Mouse (Mus musculus): Measurements from ENCODE around the gene Vmn2r87.
"Not testable (repeated sequence)": the region's sequence is repeated elsewhere in the genome, so short reads cannot be mapped to it uniquely, and the experiment has no call there.

Vmn2r87 gene

DNA sequence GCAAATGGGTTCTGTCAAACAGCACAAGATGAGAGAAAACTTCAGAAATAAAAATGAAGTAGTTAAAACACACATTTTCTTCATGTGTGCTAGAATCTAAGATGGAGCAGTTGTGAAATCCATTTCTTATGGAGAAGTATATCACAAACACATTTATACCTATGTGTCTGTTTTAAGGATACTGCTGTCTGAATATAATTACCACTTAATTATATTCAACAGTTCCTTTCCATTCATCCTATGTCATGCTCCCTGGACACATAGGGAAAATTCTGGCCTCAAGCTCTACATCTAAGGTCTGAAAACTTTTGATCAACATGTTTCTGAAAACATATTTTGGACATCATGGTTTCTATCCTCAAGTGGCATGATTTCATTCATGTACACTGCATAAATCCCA, at the start of gene Vmn2r87:
Gene Vmn2r87 (minus strand): TSS at position 101 of the 400 bp plus-strand sequence.
- DNase-seq, result no peak

DNA sequence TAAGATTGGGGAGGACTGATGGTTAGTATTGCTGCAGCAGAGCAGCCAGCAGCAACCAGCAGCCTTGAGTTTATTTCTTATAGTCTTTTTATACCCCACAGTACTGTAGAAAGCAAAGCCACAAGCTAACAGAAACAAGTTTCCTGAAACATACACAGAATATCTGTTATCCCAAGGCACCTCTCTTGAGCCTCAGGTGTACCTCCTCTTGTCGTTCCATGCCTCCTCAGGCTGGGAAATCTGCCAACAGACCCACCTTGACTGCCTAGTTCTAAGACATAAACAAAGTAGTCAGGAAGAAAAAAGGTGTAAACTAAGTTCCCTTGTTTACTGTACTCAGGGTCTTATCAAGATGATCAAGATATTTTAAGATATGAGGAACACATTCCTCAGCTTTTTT, 47.1 kb upstream of the Vmn2r87 start:
- not testable (repeated sequence) for DNase-seq

DNA sequence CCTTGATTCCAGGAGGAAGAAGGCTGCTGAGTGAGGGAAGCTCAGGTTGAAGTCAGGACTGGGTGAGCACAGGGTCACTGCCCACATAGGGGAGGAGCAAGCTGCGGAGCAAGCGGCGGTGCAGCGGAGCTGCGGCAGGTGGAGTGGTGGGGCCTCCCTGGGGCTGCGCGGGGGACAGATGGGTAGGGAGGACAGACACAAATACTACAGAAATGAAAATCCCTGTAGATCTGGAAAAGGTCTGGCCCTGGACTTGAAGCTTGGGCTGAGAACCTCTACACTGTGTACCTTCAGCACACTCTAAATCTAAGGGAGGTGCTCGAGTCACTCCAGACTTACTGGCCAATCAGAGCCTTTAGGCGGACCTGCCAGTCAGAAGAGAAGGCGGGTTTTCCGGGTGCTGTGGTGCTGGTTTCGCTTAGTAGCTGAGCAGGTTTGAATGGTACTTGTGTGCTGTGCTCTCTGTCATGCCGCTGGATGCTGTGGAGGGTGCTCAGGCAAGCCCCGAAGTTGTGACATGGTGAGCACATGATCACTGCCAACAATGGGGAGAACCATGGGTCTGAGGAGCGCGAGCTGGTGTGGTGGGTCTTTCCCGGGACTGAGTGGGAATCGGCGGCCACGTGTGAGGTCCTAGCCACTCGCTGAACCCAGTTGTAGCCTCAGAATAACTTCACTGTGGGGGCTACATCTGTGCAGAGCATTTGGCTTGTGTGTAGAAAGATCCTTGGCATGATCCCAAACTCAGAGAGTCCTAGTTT, 44.9 kb upstream of the Vmn2r87 start:
- peak; percentile 76 for DNase-seq

DNA sequence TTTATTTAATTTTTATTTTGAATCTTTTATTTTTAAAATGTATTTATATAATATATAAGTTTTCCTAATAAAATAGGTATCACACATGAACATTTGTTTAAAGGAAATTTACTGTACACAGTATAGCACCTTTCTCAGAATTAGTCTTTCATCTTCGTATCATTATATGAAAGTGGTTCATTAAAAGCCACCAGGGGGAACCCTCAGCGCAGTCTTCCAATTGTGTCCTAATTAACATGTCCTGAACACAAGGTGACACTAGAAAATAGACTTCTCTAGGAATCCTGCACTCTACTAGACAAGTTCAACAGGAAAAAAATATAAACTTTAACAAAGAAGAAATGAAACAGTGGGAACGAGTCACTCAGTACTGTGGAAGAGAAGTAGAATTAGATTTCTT, 38.9 kb upstream of the Vmn2r87 start:
- peak; percentile 52 for DNase-seq

DNA sequence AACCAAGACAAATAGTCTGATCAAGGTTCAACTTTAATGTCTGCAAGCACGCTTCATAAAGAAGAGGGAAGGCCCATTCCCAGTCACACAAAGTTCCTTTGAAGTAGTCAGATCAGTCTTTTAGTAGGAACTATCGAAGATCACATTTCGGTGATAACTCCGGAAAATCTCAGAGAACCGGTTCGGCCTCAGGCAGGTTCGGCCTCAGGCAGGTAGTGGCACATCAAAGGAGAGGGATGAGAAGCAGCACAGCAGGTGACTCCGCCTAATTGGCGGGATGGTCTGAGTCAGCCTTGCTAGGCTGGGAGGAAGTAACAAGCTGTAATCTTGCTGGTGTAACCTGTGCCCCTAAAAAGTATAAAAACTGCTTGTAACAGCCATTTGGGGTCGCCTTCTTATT, 30.7 kb upstream of the Vmn2r87 start:
- DNase-seq, result no peak

DNA sequence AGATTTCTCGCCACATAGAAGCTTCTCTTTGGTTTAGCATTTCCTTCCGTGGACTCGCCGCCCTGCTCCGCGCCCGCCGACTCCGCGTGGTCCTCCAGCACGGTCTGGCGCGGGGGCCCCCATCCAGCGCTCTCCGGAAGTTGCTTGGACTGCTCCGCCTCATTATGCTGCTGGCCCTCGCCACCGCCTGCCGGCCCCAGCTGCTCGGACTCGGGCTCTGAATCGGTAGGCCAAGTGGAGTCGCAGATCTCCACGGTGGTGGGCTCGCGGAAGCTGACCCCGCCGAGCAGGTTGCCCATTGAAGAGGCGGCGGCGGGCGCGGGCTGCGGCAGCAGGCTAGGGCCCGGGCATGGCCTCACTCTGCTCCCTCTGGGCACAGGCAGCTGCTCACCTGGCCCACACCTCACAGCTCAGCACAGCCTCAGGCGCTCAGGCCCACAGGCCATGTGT, 26.9 kb downstream of the Vmn2r87 start:
- peak; percentile 6 for DNase-seq

DNA sequence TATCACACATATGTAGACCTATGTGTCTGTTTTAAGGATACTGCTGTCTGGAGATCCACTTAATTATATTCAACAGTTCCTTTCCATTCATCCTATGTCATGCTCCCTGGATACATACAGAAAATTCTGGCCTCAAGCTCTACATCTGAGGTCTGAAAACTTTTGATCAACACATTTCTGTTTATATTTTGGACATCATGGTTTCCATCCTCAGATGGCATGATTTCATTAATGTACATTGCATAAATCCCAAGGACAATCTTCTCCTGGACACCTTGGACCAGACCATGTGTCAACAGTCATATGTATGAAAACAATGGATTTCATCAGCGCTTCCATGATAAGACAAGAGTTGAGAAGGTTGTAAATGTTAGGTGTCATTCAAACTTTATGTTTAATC, 41.2 kb downstream of the Vmn2r87 start, which contains the start of gene Vmn2r86:
Gene Vmn2r86 (minus strand): TSS at position 101 of the 400 bp plus-strand sequence.
- DNase-seq, result not testable (repeated sequence)

DNA sequence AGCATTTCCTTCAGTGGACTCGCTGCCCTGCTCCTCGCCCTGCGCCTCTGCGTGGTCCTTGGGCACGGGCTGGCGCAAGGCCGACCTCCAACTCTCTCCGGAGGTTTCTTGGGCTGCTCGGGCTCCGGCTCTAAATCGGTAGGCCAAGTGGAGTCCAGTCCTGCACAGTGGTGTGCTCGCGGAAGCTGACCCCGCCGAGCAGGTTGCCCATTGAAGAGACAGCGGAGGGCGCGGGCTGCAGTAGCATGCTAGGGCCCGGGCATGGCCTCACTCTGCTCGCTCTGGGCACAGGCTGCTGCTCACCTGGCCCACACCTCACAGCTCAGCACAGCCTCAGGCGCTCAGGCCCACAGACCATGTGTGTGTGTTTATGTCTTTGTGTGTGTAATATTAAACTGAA, 52.4 kb downstream of the Vmn2r87 start:
- DNase-seq, result peak; percentile 5

DNA sequence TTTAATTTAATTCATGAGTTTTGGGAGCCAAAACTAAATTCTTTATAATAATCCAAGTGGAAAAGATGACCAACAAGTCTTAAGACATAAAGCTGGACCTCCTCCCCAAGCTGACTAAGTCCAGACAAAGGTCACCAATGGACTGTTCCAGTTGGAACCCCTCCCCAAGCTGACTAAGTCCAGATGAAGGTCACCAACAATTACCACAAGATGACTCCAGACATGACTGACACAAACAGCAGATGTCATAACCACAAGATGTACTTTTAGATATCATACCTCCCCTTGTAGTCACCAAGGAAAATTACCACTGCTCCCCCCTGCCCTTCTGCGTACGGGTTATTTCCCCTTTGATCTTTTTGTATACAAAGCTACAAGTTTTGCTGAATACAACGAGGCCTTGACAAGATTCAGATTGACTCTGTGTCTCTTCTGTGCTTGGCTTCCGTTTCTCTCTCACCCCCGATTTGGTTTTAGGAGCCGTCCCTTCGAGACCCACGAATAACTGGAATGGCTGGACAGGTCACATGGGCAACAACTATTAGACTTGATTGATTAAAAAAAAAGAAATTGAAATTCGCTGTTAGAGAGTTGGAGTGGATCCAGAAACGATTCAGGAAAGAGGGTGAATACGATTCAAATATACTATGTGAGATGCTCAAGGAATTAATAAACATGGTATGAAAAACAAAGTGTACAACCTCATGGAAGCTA, 62.9 kb downstream of the Vmn2r87 start:
- not testable (repeated sequence) for DNase-seq

DNA sequence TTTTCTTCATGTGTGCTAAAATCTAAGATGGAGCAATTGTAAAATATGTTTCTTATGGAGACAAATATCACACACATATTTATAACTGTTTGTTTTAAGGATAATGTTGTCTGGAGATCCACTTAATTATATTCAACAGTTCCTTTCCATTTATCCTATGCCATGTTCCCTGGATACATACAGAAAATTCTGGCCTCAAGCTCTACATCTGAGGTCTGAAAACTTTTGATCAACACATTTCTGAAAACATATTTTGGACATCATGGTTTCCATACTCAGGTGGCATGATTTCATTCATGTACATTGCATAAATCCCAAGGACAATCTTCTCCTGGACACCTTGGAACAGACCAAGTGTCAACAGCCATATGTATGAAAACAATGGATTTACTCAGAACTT, 67.6 kb downstream of the Vmn2r87 start, which contains the start of gene Vmn2r85:
Gene Vmn2r85 (minus strand): TSS at position 101 of the 400 bp plus-strand sequence.
- not testable (repeated sequence) for DNase-seq

DNA sequence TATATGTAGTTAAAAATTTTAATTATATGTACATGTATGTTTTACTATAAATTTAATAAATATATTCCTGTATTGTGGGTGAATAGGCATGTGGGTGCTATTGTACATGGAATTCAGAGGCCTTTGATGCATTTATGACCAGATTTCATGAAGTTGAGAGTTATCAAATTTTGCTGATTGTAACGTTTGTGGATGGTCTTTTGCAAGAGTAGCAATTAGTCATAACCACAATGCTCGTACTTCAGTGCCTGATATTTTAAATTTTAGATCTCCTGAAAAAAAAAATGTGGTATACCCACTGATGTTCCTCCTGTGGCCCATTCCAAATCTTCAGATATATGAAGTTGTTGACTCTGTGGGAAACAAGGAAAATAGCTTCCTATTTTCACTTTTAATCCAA, 74.8 kb downstream of the Vmn2r87 start:
- DNase-seq, result not testable (repeated sequence)
